In genomic region chr19:38820186-38820804, GRCm38 (mm10) we compare ENCODE assay signal across 12 mouse cellular contexts. TPM values are rescaled to one million over a fixed set of nuclear protein-coding genes. Genes with fewer than 3 reads are reported as not detected.
DNase-seq lines count a peak whose midpoint lies in the region; ATAC-seq and TF ChIP-seq lines count a peak whose summit lies in the region.
"Had no signal": no experiment of that assay in that cellular context is flagged by ENCODE, and none has a peak within 500 bp of the region (broad histone marks: within the 10 kb centered on the region; RNA-seq: fewer than 3 reads in every experiment).

No protein-coding gene starts in this region.

- intact Hi-C loops in heart, postnatal 10 days (cut with DNase I), result no loop called here

- 83% methylated on average over 4 of the region's 4 CpGs for WGBS in forebrain, embryonic 10.5 days
- WGBS in forebrain, postnatal 0 days, result 92% methylated on average over 4 of the region's 4 CpGs

- no peaks in the 10 kb centered on the region for H3K9me3 ChIP-seq in forebrain, embryonic 10.5 days
- H3K9me3 ChIP-seq in forebrain, postnatal 0 days (ENCODE audit: low read length), result no peaks in the 10 kb centered on the region
- H3K9me3 ChIP-seq: limb, embryonic 13.5 days had no signal

- H3K36me3 ChIP-seq in forebrain, embryonic 10.5 days (replicated peaks), result peaks cover 17% of the 10 kb centered on the region
- peaks cover 10% of the 10 kb centered on the region for H3K36me3 ChIP-seq in forebrain, postnatal 0 days (ENCODE audit: insufficient read depth)

- H3K4me1 ChIP-seq in forebrain, embryonic 10.5 days, result peaks cover 19% of the 10 kb centered on the region
- H3K4me1 ChIP-seq in forebrain, postnatal 0 days (ENCODE audit: insufficient read depth), result peaks cover 9% of the 10 kb centered on the region

- no peak overlapping the region for H3K4me3 ChIP-seq in forebrain, embryonic 10.5 days
- no peak overlapping the region for H3K4me3 ChIP-seq in forebrain, postnatal 0 days (ENCODE audit: low read depth, low read length)

- TF ChIP-seq CTCF in forebrain, postnatal 0 days (IDR thresholded peaks at IDR 0.05; ENCODE audit: low read depth), result no peak

- no peaks in the 10 kb centered on the region for H3K27me3 ChIP-seq in forebrain, embryonic 10.5 days (ENCODE audit: poor library complexity, severe bottlenecking)
- H3K27me3 ChIP-seq in forebrain, postnatal 0 days (ENCODE audit: insufficient read depth, low read length), result no peaks in the 10 kb centered on the region
- H3K27me3 ChIP-seq: limb, embryonic 13.5 days had no signal

- DNase-seq in forebrain, embryonic 10.5 days (ENCODE audit: extremely low spot score, low spot score), result no peak
- no peak for DNase-seq in forebrain, postnatal 0 days
- peak; percentile 21 for DNase-seq in spleen, adult 12 weeks (ENCODE audit: low spot score)
- no peak for DNase-seq in spleen, postnatal 14 days (ENCODE audit: low spot score in 2 of 2)
- peak; percentile 9 to 15 for DNase-seq in heart, postnatal 10 days
- peak; percentile 8 to 56 for DNase-seq in spleen, postnatal 36 days (ENCODE audit: low spot score in 2 of 2)
- no peak for DNase-seq in cerebellum, postnatal 36 days
- no peak for DNase-seq in thymus, postnatal 36 days
- DNase-seq: cerebellum, adult 11 months; layer of hippocampus, adult 9-11 months had no signal

- H3K9ac ChIP-seq in forebrain, postnatal 0 days, result no peak overlapping the region

- no peak for ATAC-seq in forebrain, postnatal 0 days

- H3K4me2 ChIP-seq in forebrain, postnatal 0 days (ENCODE audit: low read depth), result no peak overlapping the region

- H3K27ac ChIP-seq in forebrain, embryonic 10.5 days, result 0 out of 2 replicates have a peak overlapping the region, but pooled peaks have one; percentile 15
- H3K27ac ChIP-seq in forebrain, postnatal 0 days (ENCODE audit: low read depth, low read length), result no peak overlapping the region
- H3K27ac ChIP-seq: limb, embryonic 13.5 days; macrophage had no signal

RNA-seq across cellular contexts. Expression of gene Noc3l, which starts 1.3 kb away (rescaled TPM):
- polyA plus RNA-seq in forebrain, embryonic 10.5 days (2016; fragmentation: Nextera tagmentation; extraction: Ambion mirVana), result 11.6 and 11.9 TPM in 2 replicates
- 11.8 and 12.0 TPM in 2 replicates for total RNA-seq in forebrain, postnatal 0 days (2014; rRNA removed)
- 1.5 and 1.9 TPM in 2 replicates for polyA plus RNA-seq in forebrain, postnatal 0 days (2015; fragmentation: Nextera tagmentation; extraction: Ambion mirVana)
- total RNA-seq in heart, postnatal 10 days (2021), result 1 to 10 TPM; 8.0 to 8.9 TPM

RNA-seq across cellular contexts. Expression of gene Tbc1d12, which starts 16.1 kb away (rescaled TPM):
- 1.8 and 2.2 TPM in 2 replicates for polyA plus RNA-seq in forebrain, embryonic 10.5 days (2016; fragmentation: Nextera tagmentation; extraction: Ambion mirVana)
- 30.7 and 34.2 TPM in 2 replicates for total RNA-seq in forebrain, postnatal 0 days (2014; rRNA removed)
- polyA plus RNA-seq in forebrain, postnatal 0 days (2015; fragmentation: Nextera tagmentation; extraction: Ambion mirVana), result 5.2 and 5.5 TPM in 2 replicates
- 1 to 10 TPM; 6.8 to 6.9 TPM for total RNA-seq in heart, postnatal 10 days (2021)

Comparison
In these comparisons a context has a peak if more than half of its experiments do, and no peak if none do; other contexts are left out.
1. DNase-seq: peak in spleen, adult 12 weeks (single experiment), heart, postnatal 10 days (2 of 2) and spleen, postnatal 36 days (2 of 2); none in forebrain, embryonic 10.5 days (single experiment), forebrain, postnatal 0 days (single experiment), spleen, postnatal 14 days (0 of 2), cerebellum, postnatal 36 days (0 of 2) and thymus, postnatal 36 days (0 of 2).